Mouse (Mus musculus): Measurements from ENCODE around the gene Epb41l4b. TPM values are rescaled to one million over a fixed set of nuclear protein-coding genes. Genes with fewer than 3 reads are reported as not detected.

Epb41l4b gene
- total and polyA plus RNA-seq, 2 experiments from 2014 or later, result 3.2 to 14.9 TPM

- WGBS, result 54% methylated on average over 10 of the region's 10 CpGs
- TF ChIP-seq CTCF (IDR thresholded peaks at IDR 0.05), result no peak
Observed at GRCm38 (mm10) chr4:57139433-57139832, 3.8 kb downstream of the Epb41l4b start.

GRCm38 (mm10) chr4:57138093-57138440 is 5.2 kb downstream of the Epb41l4b start:
- Histone ChIP-seq H3K9ac (replicated peaks; ENCODE audit: low read length, poor library complexity, severe bottlenecking) (no peak overlapping the region), H3K36me3 (ENCODE audit: insufficient read depth, low read length) (no peaks in the 10 kb centered on the region), H3K9me3 (ENCODE audit: low read length) (no peaks in the 10 kb centered on the region), H3K4me3 (ENCODE audit: low read depth, low read length) (no peak overlapping the region), H3K27ac (ENCODE audit: low read depth, low read length) (no peak overlapping the region), H3K4me1 (ENCODE audit: insufficient read depth, low read length) (peaks cover 7% of the 10 kb centered on the region), H3K27me3 (ENCODE audit: insufficient read depth, low read length) (no peaks in the 10 kb centered on the region; the same call in 1 of the 2 replicates), H3K4me2 (ENCODE audit: low read depth, low read length, poor library complexity, severe bottlenecking) (no peak overlapping the region)
- ATAC-seq (ENCODE audit: low FRiP score) (no peak), DNase-seq (ENCODE audit: low spot score) (no peak)
- TF ChIP-seq CTCF (IDR thresholded peaks at IDR 0.05), result peak; percentile 56
- WGBS, result 80% methylated on average over 6 of the region's 6 CpGs

More at GRCm38 (mm10) chr4:57139433-57139832, 3.8 kb downstream of the Epb41l4b start:
- Histone ChIP-seq H3K4me1 (ENCODE audit: insufficient read depth, low read length) (peaks cover 7% of the 10 kb centered on the region), H3K27ac (ENCODE audit: low read depth, low read length) (no peak overlapping the region), H3K9me3 (ENCODE audit: low read length) (no peaks in the 10 kb centered on the region), H3K9ac (replicated peaks; ENCODE audit: low read length, poor library complexity, severe bottlenecking) (no peak overlapping the region), H3K36me3 (ENCODE audit: insufficient read depth, low read length) (no peaks in the 10 kb centered on the region), H3K27me3 (ENCODE audit: insufficient read depth, low read length) (no peaks in the 10 kb centered on the region; the same call in 1 of the 2 replicates), H3K4me2 (ENCODE audit: low read depth, low read length, poor library complexity, severe bottlenecking) (0 out of 2 replicates have a peak overlapping the region, but pooled peaks have one; percentile 24), H3K4me3 (ENCODE audit: low read depth, low read length) (no peak overlapping the region)
- DNase-seq (ENCODE audit: low spot score) (peak; percentile 86), ATAC-seq (ENCODE audit: low FRiP score) (peak; percentile 29; the same call in 1 of the 2 replicates)

GRCm38 (mm10) chr4:57137371-57138092 is 5.7 kb downstream of the Epb41l4b start:
- Histone ChIP-seq H3K27ac (ENCODE audit: low read depth, low read length) (no peak overlapping the region), H3K27me3 (ENCODE audit: insufficient read depth, low read length) (no peaks in the 10 kb centered on the region; the same call in 1 of the 2 replicates), H3K36me3 (ENCODE audit: insufficient read depth, low read length) (no peaks in the 10 kb centered on the region), H3K4me3 (ENCODE audit: low read depth, low read length) (no peak overlapping the region), H3K9me3 (ENCODE audit: low read length) (no peaks in the 10 kb centered on the region), H3K9ac (replicated peaks; ENCODE audit: low read length, poor library complexity, severe bottlenecking) (no peak overlapping the region), H3K4me2 (ENCODE audit: low read depth, low read length, poor library complexity, severe bottlenecking) (no peak overlapping the region), H3K4me1 (ENCODE audit: insufficient read depth, low read length) (peaks cover 7% of the 10 kb centered on the region)
- TF ChIP-seq CTCF (IDR thresholded peaks at IDR 0.05), result no peak
- WGBS, result 83% methylated on average over 8 of the region's 8 CpGs
- ATAC-seq (ENCODE audit: low FRiP score), result no peak
- DNase-seq (ENCODE audit: low spot score), result no peak

- H3K27ac ChIP-seq (ENCODE audit: low read depth, low read length), result no peak overlapping the region
- no peak for TF ChIP-seq CTCF (IDR thresholded peaks at IDR 0.05)
- H3K9ac ChIP-seq (replicated peaks; ENCODE audit: low read length, poor library complexity, severe bottlenecking), result no peak overlapping the region
- H3K27me3 ChIP-seq (ENCODE audit: insufficient read depth, low read length), result no peaks in the 10 kb centered on the region; the same call in 1 of the 2 replicates
- no peak for DNase-seq (ENCODE audit: low spot score)
- no peak for ATAC-seq (ENCODE audit: low FRiP score)
- H3K36me3 ChIP-seq (ENCODE audit: insufficient read depth, low read length), result no peaks in the 10 kb centered on the region
- WGBS, result 92% methylated on average over 1 of the region's 1 CpGs
- no peaks in the 10 kb centered on the region for H3K9me3 ChIP-seq (ENCODE audit: low read length)
- no peak overlapping the region for H3K4me3 ChIP-seq (ENCODE audit: low read depth, low read length)
- no peak overlapping the region for H3K4me2 ChIP-seq (ENCODE audit: low read depth, low read length, poor library complexity, severe bottlenecking)
- H3K4me1 ChIP-seq (ENCODE audit: insufficient read depth, low read length), result peaks cover 7% of the 10 kb centered on the region; the same call in 1 of the 2 replicates
Observed at GRCm38 (mm10) chr4:57135431-57135830, 7.8 kb downstream of the Epb41l4b start.

- no peak for ATAC-seq (ENCODE audit: low FRiP score)
- Histone ChIP-seq H3K36me3 (ENCODE audit: insufficient read depth, low read length) (no peaks in the 10 kb centered on the region), H3K4me1 (ENCODE audit: insufficient read depth, low read length) (0 out of 2 replicates have a peak, but pooled peaks cover 3% of the 10 kb centered on the region), H3K4me3 (ENCODE audit: low read depth, low read length) (no peak overlapping the region), H3K9ac (replicated peaks; ENCODE audit: low read length, poor library complexity, severe bottlenecking) (no peak overlapping the region), H3K4me2 (ENCODE audit: low read depth, low read length, poor library complexity, severe bottlenecking) (no peak overlapping the region), H3K27me3 (ENCODE audit: insufficient read depth, low read length) (no peaks in the 10 kb centered on the region), H3K9me3 (ENCODE audit: low read length) (no peaks in the 10 kb centered on the region), H3K27ac (ENCODE audit: low read depth, low read length) (no peak overlapping the region)
- no peak for TF ChIP-seq CTCF (IDR thresholded peaks at IDR 0.05)
- DNase-seq (ENCODE audit: low spot score), result no peak
- 59% methylated on average over 4 of the region's 4 CpGs for WGBS
Observed at GRCm38 (mm10) chr4:57134554-57134953, 8.7 kb downstream of the Epb41l4b start.

- no peak overlapping the region for H3K4me2 ChIP-seq (ENCODE audit: low read depth, low read length, poor library complexity, severe bottlenecking)
- TF ChIP-seq CTCF (IDR thresholded peaks at IDR 0.05), result no peak
- 81% methylated on average over 10 of the region's 10 CpGs for WGBS
- no peak overlapping the region for H3K9ac ChIP-seq (replicated peaks; ENCODE audit: low read length, poor library complexity, severe bottlenecking)
- H3K27me3 ChIP-seq (ENCODE audit: insufficient read depth, low read length), result no peaks in the 10 kb centered on the region
- no peaks in the 10 kb centered on the region for H3K36me3 ChIP-seq (ENCODE audit: insufficient read depth, low read length)
- ATAC-seq (ENCODE audit: low FRiP score) (peak; percentile 39; the same call in 1 of the 2 replicates), DNase-seq (ENCODE audit: low spot score) (peak; percentile 44)
- H3K9me3 ChIP-seq (ENCODE audit: low read length), result no peaks in the 10 kb centered on the region
- H3K27ac ChIP-seq (ENCODE audit: low read depth, low read length), result no peak overlapping the region
- H3K4me3 ChIP-seq (ENCODE audit: low read depth, low read length), result no peak overlapping the region
- H3K4me1 ChIP-seq (ENCODE audit: insufficient read depth, low read length), result no peaks in the 10 kb centered on the region
Observed at GRCm38 (mm10) chr4:57131839-57132238, 11.4 kb downstream of the Epb41l4b start.
